Mouse (Mus musculus): Measurements from ENCODE around the gene Arpc3. TPM values are rescaled to one million over a fixed set of nuclear protein-coding genes. Genes with fewer than 3 reads are reported as not detected.
"Not testable (repeated sequence)": the region's sequence is repeated elsewhere in the genome, so short reads cannot be mapped to it uniquely, and the experiment has no call there.

Gene Arpc3
- total RNA-seq, 1 experiment from 2014 or later, result 1,320 TPM

- peak; percentile 61; the same call in 1 of the 2 replicates for ATAC-seq (replicated peaks; ENCODE audit: insufficient number of reproducible peaks, low FRiP score, low TSS enrichment, poor library complexity, severe bottlenecking)
Observed at GRCm38 (mm10) chr5:122393887-122394286, 2.2 kb downstream of the Arpc3 start.

DNA sequence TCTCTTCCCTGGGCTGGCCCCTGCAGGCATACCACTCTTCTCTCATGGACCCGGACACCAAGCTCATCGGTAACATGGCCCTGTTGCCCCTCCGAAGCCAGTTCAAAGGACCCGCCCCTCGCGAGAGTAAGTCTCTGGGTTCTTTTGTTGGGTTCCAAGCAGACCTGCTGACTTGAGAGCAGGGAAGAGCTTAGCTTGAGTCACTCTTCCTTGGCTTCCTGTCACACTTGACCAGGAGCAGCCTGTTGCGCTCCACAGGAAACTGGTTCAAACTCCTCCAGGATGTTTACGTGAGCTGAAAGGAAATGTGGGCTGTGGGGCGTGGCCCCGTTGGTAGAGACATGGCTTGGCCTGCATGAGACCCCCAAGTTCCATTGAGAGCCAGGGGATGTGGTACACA lies 5.1 kb downstream of the Arpc3 start:
- ATAC-seq (replicated peaks; ENCODE audit: insufficient number of reproducible peaks, low FRiP score, low TSS enrichment, poor library complexity, severe bottlenecking), result no peak

GRCm38 (mm10) chr5:122397495-122397894 lies 5.8 kb downstream of the Arpc3 start:
- no peak for ATAC-seq (replicated peaks; ENCODE audit: insufficient number of reproducible peaks, low FRiP score, low TSS enrichment, poor library complexity, severe bottlenecking)

DNA sequence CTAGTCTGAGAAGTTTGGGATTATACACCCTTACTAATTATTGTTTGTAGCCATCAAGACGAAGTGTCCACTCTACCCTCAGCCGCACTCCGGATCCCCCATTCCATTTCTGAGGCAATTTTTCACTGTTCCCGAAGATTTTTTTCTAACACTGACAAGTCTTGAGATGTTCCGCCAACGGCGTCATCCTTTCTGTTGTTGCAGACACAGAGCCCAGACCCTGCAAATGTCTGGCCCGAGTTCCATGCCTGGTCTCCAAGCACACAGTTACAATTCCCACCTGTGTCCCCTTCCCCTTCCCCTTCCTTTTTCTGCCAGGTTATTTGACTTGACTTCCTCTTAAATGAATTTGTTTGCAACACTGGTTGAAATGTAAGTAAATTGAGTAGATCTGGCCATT lies 8.2 kb downstream of the Arpc3 start:
- no peak for ATAC-seq (replicated peaks; ENCODE audit: insufficient number of reproducible peaks, low FRiP score, low TSS enrichment, poor library complexity, severe bottlenecking)

- ATAC-seq (replicated peaks; ENCODE audit: insufficient number of reproducible peaks, low FRiP score, low TSS enrichment, poor library complexity, severe bottlenecking), result peak; percentile 11; the same call in 1 of the 2 replicates
Observed at GRCm38 (mm10) chr5:122400628-122401302, 9.1 kb downstream of the Arpc3 start.

- ATAC-seq (replicated peaks; ENCODE audit: insufficient number of reproducible peaks, low FRiP score, low TSS enrichment, poor library complexity, severe bottlenecking), result 0 out of 2 replicates have a peak, but pooled peaks have one; percentile 29
Observed at GRCm38 (mm10) chr5:122401303-122401640, 9.6 kb downstream of the Arpc3 start.

- ATAC-seq (replicated peaks; ENCODE audit: insufficient number of reproducible peaks, low FRiP score, low TSS enrichment, poor library complexity, severe bottlenecking), result no peak
Observed at GRCm38 (mm10) chr5:122402160-122402559, 10.5 kb downstream of the Arpc3 start.

DNA sequence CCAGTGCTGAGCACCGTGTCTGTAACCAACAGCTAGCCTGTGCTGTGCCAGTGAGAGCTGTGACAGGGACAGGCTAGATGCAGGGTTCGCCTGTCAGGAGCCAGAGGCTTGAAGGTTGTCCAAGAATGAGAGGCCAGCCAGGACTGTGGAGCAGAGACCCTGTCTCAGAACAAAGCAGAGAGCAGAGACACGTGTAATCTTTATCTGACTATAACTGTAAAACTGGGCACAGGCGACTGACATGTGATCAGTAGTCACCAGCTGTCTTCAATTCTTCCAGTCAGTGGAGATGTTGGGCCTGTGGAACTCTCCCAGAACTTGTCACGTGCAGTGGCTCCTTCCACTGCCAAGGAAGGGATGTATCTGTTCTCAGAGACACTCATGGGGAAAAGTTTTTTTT lies 11.1 kb downstream of the Arpc3 start:
- no peak for ATAC-seq (replicated peaks; ENCODE audit: insufficient number of reproducible peaks, low FRiP score, low TSS enrichment, poor library complexity, severe bottlenecking)

DNA sequence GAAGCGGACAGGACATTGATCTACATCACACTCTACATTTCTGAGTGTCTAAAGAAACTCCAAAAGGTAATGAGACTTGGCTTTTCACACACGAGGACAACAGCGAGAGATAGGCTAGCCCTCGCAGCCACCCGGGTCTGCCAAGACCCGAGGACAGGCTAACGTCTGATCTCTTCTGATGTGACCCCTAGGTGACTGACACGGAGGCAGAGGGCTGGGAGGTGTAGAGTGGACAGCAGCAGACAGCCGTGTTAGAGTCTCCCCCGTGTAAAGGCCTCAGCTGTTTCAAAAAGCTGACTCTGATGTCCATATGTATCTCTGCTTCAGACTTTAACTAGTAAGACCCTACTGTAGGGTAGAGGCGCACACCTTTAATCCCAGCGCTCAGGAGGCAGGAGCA lies 11.7 kb downstream of the Arpc3 start:
- ATAC-seq (replicated peaks; ENCODE audit: insufficient number of reproducible peaks, low FRiP score, low TSS enrichment, poor library complexity, severe bottlenecking), result no peak

DNA sequence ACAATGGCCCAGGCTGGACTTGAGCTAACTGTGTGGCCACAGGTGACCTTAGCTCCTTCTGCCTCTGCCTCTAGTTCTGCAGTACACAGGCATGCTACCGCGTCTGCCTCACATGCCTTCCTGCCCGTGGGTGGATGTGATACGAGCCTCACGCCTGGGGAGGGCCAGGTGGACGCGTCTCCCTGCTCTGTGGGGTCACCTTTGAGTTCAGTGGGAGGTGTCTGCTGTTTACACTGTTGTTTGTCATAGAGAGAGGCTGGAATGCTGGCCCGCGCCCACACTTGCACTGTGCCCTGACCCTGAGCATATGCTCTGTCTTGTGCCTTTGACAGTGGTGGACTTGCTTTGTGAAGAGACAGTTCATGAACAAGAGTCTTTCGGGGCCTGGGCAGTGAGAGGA lies 13.9 kb downstream of the Arpc3 start:
- ATAC-seq (replicated peaks; ENCODE audit: insufficient number of reproducible peaks, low FRiP score, low TSS enrichment, poor library complexity, severe bottlenecking), result no peak

GRCm38 (mm10) chr5:122409692-122410645 lies 18.3 kb downstream of the Arpc3 start:
- ATAC-seq (replicated peaks; ENCODE audit: insufficient number of reproducible peaks, low FRiP score, low TSS enrichment, poor library complexity, severe bottlenecking), result peak; percentile 29; the same call in 1 of the 2 replicates

DNA sequence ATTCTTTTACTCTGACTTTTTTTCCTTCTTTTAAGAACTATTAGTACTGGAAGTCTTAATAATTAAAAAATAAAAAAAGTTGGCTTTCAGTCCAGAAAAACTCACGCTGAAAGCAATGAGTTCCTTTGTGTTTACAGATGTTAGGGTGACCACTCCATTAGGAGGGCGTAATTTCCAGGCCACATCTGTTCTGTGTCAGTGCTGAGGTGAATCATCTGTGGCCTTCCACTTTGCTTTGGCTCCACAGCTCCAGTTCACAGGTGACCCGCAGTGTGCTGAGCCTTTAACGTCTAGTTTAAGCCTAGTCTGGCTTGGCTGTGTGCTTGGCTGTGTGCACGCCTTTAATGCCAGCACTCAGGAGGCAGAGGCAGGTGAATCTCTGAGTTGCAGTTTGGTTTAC lies 20.2 kb downstream of the Arpc3 start:
- no peak for ATAC-seq (replicated peaks; ENCODE audit: insufficient number of reproducible peaks, low FRiP score, low TSS enrichment, poor library complexity, severe bottlenecking)

GRCm38 (mm10) chr5:122412826-122413225 lies 21.1 kb downstream of the Arpc3 start:
- no peak for ATAC-seq (replicated peaks; ENCODE audit: insufficient number of reproducible peaks, low FRiP score, low TSS enrichment, poor library complexity, severe bottlenecking)

GRCm38 (mm10) chr5:122414351-122414750 lies 22.7 kb downstream of the Arpc3 start:
- no peak for ATAC-seq (replicated peaks; ENCODE audit: insufficient number of reproducible peaks, low FRiP score, low TSS enrichment, poor library complexity, severe bottlenecking)

DNA sequence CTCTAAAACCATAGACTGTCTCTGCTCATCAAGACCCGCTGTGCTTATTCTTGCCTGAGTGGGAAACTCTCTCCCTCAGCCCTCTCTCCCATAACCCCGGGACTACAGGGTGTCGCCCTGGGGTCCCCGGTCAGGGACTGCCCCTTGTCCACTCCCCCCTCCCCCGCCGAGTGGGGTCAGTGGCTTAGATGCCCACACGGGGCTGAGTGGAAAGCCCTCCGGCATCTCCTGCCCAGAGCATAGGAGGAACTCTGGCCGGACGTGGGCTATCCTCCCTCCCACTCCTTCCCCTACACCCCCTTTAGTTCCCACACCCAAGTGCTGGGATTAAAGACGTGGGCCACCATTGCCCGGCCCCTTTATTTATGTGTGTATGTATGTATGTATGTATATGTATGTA lies 23.8 kb downstream of the Arpc3 start:
- ATAC-seq (replicated peaks; ENCODE audit: insufficient number of reproducible peaks, low FRiP score, low TSS enrichment, poor library complexity, severe bottlenecking), result no peak

GRCm38 (mm10) chr5:122420676-122421075 lies 29.0 kb downstream of the Arpc3 start:
- not testable (repeated sequence) for ATAC-seq (replicated peaks; ENCODE audit: insufficient number of reproducible peaks, low FRiP score, low TSS enrichment, poor library complexity, severe bottlenecking)

DNA sequence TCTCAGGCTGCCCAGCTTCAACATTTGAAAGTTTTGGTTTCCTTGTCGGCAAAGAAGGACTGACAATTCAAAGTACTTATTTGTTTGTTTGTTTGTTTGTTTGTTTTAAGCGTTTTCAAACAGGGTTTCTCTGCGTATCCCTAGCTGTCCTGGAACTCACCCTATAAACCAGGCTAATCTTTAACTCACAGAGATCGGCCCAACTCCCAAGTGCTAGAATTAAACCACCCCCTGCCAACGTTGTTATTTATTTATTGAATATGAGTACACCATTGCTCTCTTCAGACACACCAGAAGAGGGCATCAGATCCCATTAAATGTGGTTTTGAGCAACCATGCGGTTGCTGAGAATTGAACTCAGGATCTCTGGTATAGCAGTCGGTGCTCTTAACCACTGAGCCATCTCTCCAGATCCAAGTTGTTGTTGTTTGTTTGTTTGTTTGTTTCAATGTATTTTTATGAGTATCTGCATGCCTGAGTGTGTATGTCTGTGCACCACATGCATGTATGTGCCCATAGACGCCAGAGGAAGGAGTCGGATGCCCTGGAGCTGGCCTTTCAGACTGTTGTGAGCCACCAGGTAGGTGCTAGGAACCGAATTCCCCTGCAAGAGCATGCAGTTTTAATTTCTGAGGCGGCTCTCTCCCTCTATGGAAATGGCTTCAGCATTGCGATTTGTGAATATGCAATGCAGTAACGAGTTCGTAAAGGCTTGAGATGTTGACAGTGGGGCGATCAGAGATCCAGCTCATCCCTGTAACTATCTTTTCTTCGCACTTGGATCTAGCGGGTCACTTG lies 29.8 kb downstream of the Arpc3 start, which contains the start of gene Anapc7:
TSS of gene Anapc7 (plus strand) at position 423 of the 798 bp plus-strand sequence.
- ATAC-seq (replicated peaks; ENCODE audit: insufficient number of reproducible peaks, low FRiP score, low TSS enrichment, poor library complexity, severe bottlenecking), result no peak

- peak; percentile 89 for ATAC-seq (replicated peaks; ENCODE audit: insufficient number of reproducible peaks, low FRiP score, low TSS enrichment, poor library complexity, severe bottlenecking)
Observed at GRCm38 (mm10) chr5:122422071-122422964, 30.6 kb downstream of the Arpc3 start.
